Mouse (Mus musculus) ovary, postnatal 36 days (tissue): ENCODE measurements around the gene Mul1.
A peak's percentile ranks its signal among the peaks of the same experiment; 100 is the strongest.

Experiments used
- DNase-seq: peaks from one replicate; pipeline ENCODE4 v3.0.0; 2022; ENCODE audit warnings: low spot score, mixed read lengths

The Mul1 gene

GRCm38 (mm10) chr4:138440062-138440461, 5.6 kb downstream of the Mul1 start:
- DNase-seq: no peak

GRCm38 (mm10) chr4:138444941-138445340, 10.5 kb downstream of the Mul1 start:
- no peak for DNase-seq

- no peak for DNase-seq
Observed at GRCm38 (mm10) chr4:138446981-138447380, 12.5 kb downstream of the Mul1 start.

- peak; percentile 86 for DNase-seq
Observed at GRCm38 (mm10) chr4:138447387-138447786, 12.9 kb downstream of the Mul1 start.

GRCm38 (mm10) chr4:138447827-138448602, 13.5 kb downstream of the Mul1 start:
- no peak for DNase-seq

- DNase-seq: no peak
Observed at GRCm38 (mm10) chr4:138448872-138449615, 14.6 kb downstream of the Mul1 start.

GRCm38 (mm10) chr4:138449636-138450314, 15.3 kb downstream of the Mul1 start:
- no peak for DNase-seq

GRCm38 (mm10) chr4:138452306-138453096, 18.0 kb downstream of the Mul1 start:
- DNase-seq: no peak

GRCm38 (mm10) chr4:138453097-138453752, 18.8 kb downstream of the Mul1 start:
- no peak for DNase-seq

GRCm38 (mm10) chr4:138453753-138454570, 19.5 kb downstream of the Mul1 start, which contains the start of gene Camk2n1:
Gene Camk2n1, plus strand, starts transcription at chr4:138454314.
- peak; percentile 83 for DNase-seq

GRCm38 (mm10) chr4:138454571-138455140, 20.2 kb downstream of the Mul1 start:
- DNase-seq: peak; percentile 70

- no peak for DNase-seq
Observed at GRCm38 (mm10) chr4:138455141-138455955, 20.9 kb downstream of the Mul1 start.

GRCm38 (mm10) chr4:138455956-138456341, 21.5 kb downstream of the Mul1 start:
- DNase-seq: no peak

GRCm38 (mm10) chr4:138456536-138456935, 22.1 kb downstream of the Mul1 start:
- no peak for DNase-seq

- no peak for DNase-seq
Observed at GRCm38 (mm10) chr4:138457091-138457490, 22.6 kb downstream of the Mul1 start.

GRCm38 (mm10) chr4:138458171-138458570, 23.7 kb downstream of the Mul1 start:
- no peak for DNase-seq

GRCm38 (mm10) chr4:138458735-138459440, 24.4 kb downstream of the Mul1 start:
- DNase-seq: no peak

- DNase-seq: no peak
Observed at GRCm38 (mm10) chr4:138459775-138460174, 25.3 kb downstream of the Mul1 start.

GRCm38 (mm10) chr4:138460910-138461309, 26.4 kb downstream of the Mul1 start:
- no peak for DNase-seq
